ENCODE assay signal across 8 mouse cellular contexts in genomic region chr1:133800512-133800911, GRCm38 (mm10). TPM values are rescaled to one million over a fixed set of nuclear protein-coding genes. Genes with fewer than 3 reads are reported as not detected.
A peak's percentile ranks its signal among the peaks of the same experiment; 100 is the strongest.
DNase-seq lines count a peak whose midpoint lies in the region; ATAC-seq and TF ChIP-seq lines count a peak whose summit lies in the region.

No protein-coding gene starts in this region.

- peak overlapping the region; percentile 56 for H3K9ac ChIP-seq in hindbrain, postnatal 0 days (replicated peaks; ENCODE audit: low read length)

- no peak for TF ChIP-seq CTCF in spleen, adult 2 months (IDR thresholded peaks at IDR 0.05; ENCODE audit: extremely low read depth, insufficient read depth, insufficient read length, insufficient replicate concordance)
- no peak for TF ChIP-seq CTCF in hindbrain, postnatal 0 days (IDR thresholded peaks at IDR 0.05; ENCODE audit: low read depth)

- no peaks in the 10 kb centered on the region; the same call in 1 of the 2 replicates for H3K27me3 ChIP-seq in spleen, adult 2 months (ENCODE audit: control insufficient read depth, insufficient read depth, low read length)
- H3K27me3 ChIP-seq in hindbrain, postnatal 0 days (ENCODE audit: insufficient read depth, low read length): no peaks in the 10 kb centered on the region
- no peaks in the 10 kb centered on the region for H3K27me3 ChIP-seq in myocyte (ENCODE audit: control insufficient read depth, insufficient read depth, insufficient read length)

- H3K79me2 ChIP-seq in myocyte (ENCODE audit: control insufficient read depth, insufficient read depth): peaks cover 38% of the 10 kb centered on the region

- 1% methylated on average over 16 of the region's 16 CpGs for WGBS in spleen, adult 2 months
- under 1% methylated on average over 16 of the region's 16 CpGs for WGBS in hindbrain, postnatal 0 days

- no peak; the same call in 1 of the 2 replicates for ATAC-seq in hindbrain, postnatal 0 days

- peak; percentile 32 for DNase-seq in embryo, embryonic 11 days
- DNase-seq in embryo, embryonic 9.5 days (ENCODE audit: extremely low spot score): no peak
- DNase-seq in spleen, adult 2 months (ENCODE audit: low read depth in 1 of 2, low spot score in 2 of 2): no peak
- DNase-seq in spleen, adult 18-20 months: no peak
- DNase-seq in hindbrain, postnatal 0 days (ENCODE audit: low spot score): no peak
- DNase-seq in spleen, postnatal 10 days (ENCODE audit: low spot score in 2 of 2): no peak
- DNase-seq in adrenal gland, postnatal 10 days: no peak

- H3K36me3 ChIP-seq in spleen, adult 2 months (ENCODE audit: control insufficient read depth, insufficient read depth, low read length): no peaks in the 10 kb centered on the region
- H3K36me3 ChIP-seq in hindbrain, postnatal 0 days (ENCODE audit: insufficient read depth, low read length): no peaks in the 10 kb centered on the region
- H3K36me3 ChIP-seq in myocyte (ENCODE audit: control insufficient read depth, insufficient read depth): no peaks in the 10 kb centered on the region

- H3ac ChIP-seq in myocyte (ENCODE audit: control insufficient read depth, insufficient read length): no peak overlapping the region

- no peak for TF ChIP-seq POLR2A in spleen, adult 2 months (IDR thresholded peaks at IDR 0.05; ENCODE audit: low read depth, low read length)
- no peak for TF ChIP-seq POLR2A in myocyte (IDR thresholded peaks at IDR 0.05; ENCODE audit: insufficient read length, low read depth)

- H3K9me3 ChIP-seq in hindbrain, postnatal 0 days (ENCODE audit: low read length): no peaks in the 10 kb centered on the region

- peak overlapping the region; percentile 34; the same call in 1 of the 2 replicates for H3K27ac ChIP-seq in spleen, adult 2 months (ENCODE audit: insufficient read depth, low read length)
- H3K27ac ChIP-seq in hindbrain, postnatal 0 days: no peak overlapping the region

- H3K4me3 ChIP-seq in spleen, adult 2 months (ENCODE audit: extremely low read depth, insufficient read depth, insufficient read length): peak overlapping the region; percentile 63
- peak overlapping the region; percentile 60 for H3K4me3 ChIP-seq in hindbrain, postnatal 0 days (ENCODE audit: low read length)
- H3K4me3 ChIP-seq in myocyte: peak overlapping the region; percentile 76

- peak overlapping the region; percentile 97 for H3K4me2 ChIP-seq in hindbrain, postnatal 0 days (ENCODE audit: low read depth, low read length)
- H3K4me2 ChIP-seq in myocyte (ENCODE audit: low read depth): peak overlapping the region; percentile 90

- H3K4me1 ChIP-seq in spleen, adult 2 months (ENCODE audit: control insufficient read depth, insufficient read depth, insufficient read length): peaks cover 10% of the 10 kb centered on the region; the same call in 1 of the 2 replicates
- H3K4me1 ChIP-seq in hindbrain, postnatal 0 days (ENCODE audit: insufficient read depth, low read length): peaks cover 5% of the 10 kb centered on the region; the same call in 1 of the 2 replicates

TF ChIP-seq in myocyte, 11 proteins besides CTCF, POLR2A, EP300 and RAD21:
- TF ChIP-seq USF1 (IDR thresholded peaks at IDR 0.05; ENCODE audit: low read depth) (no peak), E2F4 (IDR thresholded peaks at IDR 0.05; ENCODE audit: insufficient read depth) (no peak), TCF12 (IDR thresholded peaks at IDR 0.05; ENCODE audit: insufficient read depth, poor library complexity, severe bottlenecking) (no peak), TCF3 (IDR thresholded peaks at IDR 0.05; ENCODE audit: insufficient read length, low read depth) (no peak), REST (IDR thresholded peaks at IDR 0.05; ENCODE audit: insufficient read depth, insufficient read length) (no peak), SRF (IDR thresholded peaks at IDR 0.05; ENCODE audit: control insufficient read depth, insufficient read length, low read depth) (no peak), CEBPB (IDR thresholded peaks at IDR 0.05; ENCODE audit: insufficient read depth, poor library complexity, severe bottlenecking) (no peak), POLR2AphosphoS2 (IDR thresholded peaks at IDR 0.05; ENCODE audit: insufficient read length, low read depth) (no peak), MYOG (IDR thresholded peaks at IDR 0.05; ENCODE audit: control insufficient read depth in 1 of 3, insufficient read depth in 1 of 3, insufficient read length in 2 of 3, low read depth in 2 of 3) (no peak), MAX (IDR thresholded peaks at IDR 0.05; ENCODE audit: low read depth) (no peak), MYOD1 (IDR thresholded peaks at IDR 0.05; ENCODE audit: control insufficient read depth in 1 of 3, insufficient read length in 2 of 3, low read depth in 2 of 3) (no peak)
TF ChIP-seq in myocyte: peak in this region for 0.

RNA-seq across cellular contexts. Expression of gene Atp2b4, which starts 0.3 kb away (rescaled TPM):
- polyA plus RNA-seq in spleen, adult 2 months (2012; rRNA removed): 7.1 and 8.0 TPM in 2 replicates
- 56.6 and 57.3 TPM in 2 replicates for total RNA-seq in hindbrain, postnatal 0 days (2014; rRNA removed)
- polyA plus RNA-seq in hindbrain, postnatal 0 days (2015; fragmentation: Nextera tagmentation; extraction: Ambion mirVana): 13.2 and 13.4 TPM in 2 replicates
- polyA plus RNA-seq in myocyte (2012; fragmentation: generic; extraction: Trizol): 28.1 TPM
- total RNA-seq in adrenal gland, postnatal 10 days (2021): 10 to 100 TPM; 33.3 to 40.3 TPM
